Mouse (Mus musculus) spleen, adult 2 months (tissue): ENCODE data around the gene Mpp4. TPM values are rescaled to one million over a fixed set of nuclear protein-coding genes. Genes with fewer than 3 reads are reported as not detected.

Experiments used
- DNase-seq, 2 experiments: peaks; one replicate each; pipeline versions ENCODE4 v3.0.0 to v3.0.0-alpha.2; 2012 to 2021; ENCODE audit warnings: low spot score in 2 of 2, low read depth in 1 of 2
- H3K27ac ChIP-seq: fragments of 200-500 bp; 2 replicates; pipeline ENCODE4 v1.5.1; 2012; ENCODE audit warnings: low read length, inconsistent platforms; ENCODE audit not compliant: insufficient read depth
- H3K27me3 ChIP-seq: fragments of 200-500 bp; 2 replicates; pipeline ENCODE4 v1.6.1; 2012; ENCODE audit warnings: mild to moderate bottlenecking, moderate library complexity, low read length, inconsistent platforms; ENCODE audit not compliant: control insufficient read depth, insufficient read depth
- H3K36me3 ChIP-seq: fragments of 200-500 bp; 2 replicates; pipeline ENCODE4 v1.6.1; 2012; ENCODE audit warnings: mild to moderate bottlenecking, low read length, inconsistent platforms; ENCODE audit not compliant: control insufficient read depth, insufficient read depth
- H3K4me1 ChIP-seq: fragments of 200-500 bp; 2 replicates; pipeline ENCODE4 v1.6.1; 2011; ENCODE audit warnings: inconsistent platforms; ENCODE audit not compliant: control insufficient read depth, insufficient read depth, insufficient read length
- H3K4me3 ChIP-seq: fragments of 200-500 bp; 2 replicates; pipeline ENCODE4 v1.5.1; 2011; ENCODE audit warnings: mild to moderate bottlenecking, inconsistent platforms; ENCODE audit not compliant: insufficient read depth, insufficient read length; ENCODE audit errors: extremely low read depth
- CTCF ChIP-seq: fragments of 200-500 bp; IDR thresholded peaks from 2 replicates; pipeline ENCODE4 v1.5.1; 2011; ENCODE audit warnings: mild to moderate bottlenecking, inconsistent platforms; ENCODE audit not compliant: insufficient read depth, insufficient read length, insufficient replicate concordance; ENCODE audit errors: extremely low read depth
- POLR2A ChIP-seq: fragments of 200-500 bp; IDR thresholded peaks from 2 replicates; pipeline ENCODE4 v1.6.1; 2011; ENCODE audit warnings: low read depth, low read length, inconsistent platforms
- WGBS: fragments of 180-500 bp; shearing (Covaris S2); methylation state at CpG from one replicate; pipeline ENCODE4 v1.1.7; 2018; 5-methylcytosine and 5-hydroxymethylcytosine counted together
- polyA plus RNA-seq: library from polyadenylated mRNA; depleted of rRNA; stranded (reverse); fragments of >200 nt; gene quantifications from 2 replicates; pipeline ENCODE4 v1.2.3, GENCODE M21; 2012

Mpp4 gene
- polyA plus RNA-seq, 1 experiment: 0.58 TPM

DNA sequence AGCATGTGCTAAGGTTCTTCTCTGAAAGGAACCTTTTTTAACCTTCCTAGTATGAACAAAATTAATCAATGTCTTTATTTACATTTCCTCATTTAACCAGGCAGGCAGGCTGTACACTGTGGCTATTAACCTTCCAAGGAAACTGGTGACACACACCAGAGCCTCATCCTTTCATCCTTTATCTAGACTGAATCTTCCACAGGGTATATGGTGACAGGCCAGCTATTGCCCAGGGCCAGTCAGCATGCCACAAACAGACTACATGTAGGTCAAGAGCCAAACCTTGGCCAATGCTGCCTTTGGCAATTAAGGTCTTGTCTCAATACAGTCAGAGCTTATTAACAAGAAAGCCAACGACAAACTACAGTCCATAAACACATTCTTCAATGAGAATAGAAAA is 38.4 kb upstream of the Mpp4 start:
- no peak overlapping the region for H3K27ac ChIP-seq
- DNase-seq: no peak
- WGBS: 90% methylated on average over 1 of the region's 1 CpGs
- TF ChIP-seq POLR2A (no peak), CTCF (no peak)
- peaks cover 5% of the 10 kb centered on the region; the same call in 1 of the 2 replicates for H3K36me3 ChIP-seq
- H3K4me3 ChIP-seq: no peak overlapping the region
- H3K27me3 ChIP-seq: no peaks in the 10 kb centered on the region
- H3K4me1 ChIP-seq: no peaks in the 10 kb centered on the region

GRCm38 (mm10) chr1:59200960-59201359 is 37.8 kb upstream of the Mpp4 start:
- H3K4me3 ChIP-seq: no peak overlapping the region
- TF ChIP-seq POLR2A (no peak), CTCF (no peak)
- peaks cover 6% of the 10 kb centered on the region; the same call in 1 of the 2 replicates for H3K36me3 ChIP-seq
- no peaks in the 10 kb centered on the region for H3K27me3 ChIP-seq
- no peaks in the 10 kb centered on the region for H3K4me1 ChIP-seq
- H3K27ac ChIP-seq: no peak overlapping the region
- no peak for DNase-seq
- WGBS: 87% methylated on average over 5 of the region's 5 CpGs

- Histone ChIP-seq H3K4me3 (no peak overlapping the region), H3K27ac (no peak overlapping the region), H3K4me1 (no peaks in the 10 kb centered on the region), H3K27me3 (no peaks in the 10 kb centered on the region), H3K36me3 (peaks cover 6% of the 10 kb centered on the region; the same call in 1 of the 2 replicates)
- 15% methylated on average over 6 of the region's 6 CpGs for WGBS
- TF ChIP-seq POLR2A: no peak
- no peak for TF ChIP-seq CTCF
- DNase-seq: no peak
Measured at GRCm38 (mm10) chr1:59194979-59195378, 31.8 kb upstream of the Mpp4 start.

DNA sequence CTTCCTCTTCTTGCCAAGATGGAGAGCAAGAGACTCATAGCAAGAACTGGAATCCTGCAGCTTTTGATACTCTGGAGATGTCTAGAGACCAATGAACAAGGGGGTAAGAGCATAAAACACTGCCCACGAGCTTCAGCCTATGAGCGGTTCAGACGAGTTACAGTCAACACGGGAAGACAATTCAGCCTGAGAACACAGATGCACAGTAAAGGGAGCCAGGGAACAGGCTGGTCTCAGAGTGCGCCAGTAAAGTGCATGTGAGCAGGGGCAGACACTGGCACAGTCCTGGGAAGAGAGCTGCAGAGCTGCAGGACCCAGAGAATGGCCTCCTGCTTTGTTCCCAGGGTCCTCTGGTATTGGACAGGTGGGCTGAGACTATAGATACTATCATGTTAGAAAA is 24.6 kb upstream of the Mpp4 start:
- 91% methylated on average over 5 of the region's 5 CpGs for WGBS
- Histone ChIP-seq H3K27ac (no peak overlapping the region), H3K4me1 (no peaks in the 10 kb centered on the region), H3K27me3 (no peaks in the 10 kb centered on the region), H3K36me3 (peaks cover 3% of the 10 kb centered on the region), H3K4me3 (no peak overlapping the region)
- TF ChIP-seq POLR2A (no peak), CTCF (no peak)
- DNase-seq: no peak

DNA sequence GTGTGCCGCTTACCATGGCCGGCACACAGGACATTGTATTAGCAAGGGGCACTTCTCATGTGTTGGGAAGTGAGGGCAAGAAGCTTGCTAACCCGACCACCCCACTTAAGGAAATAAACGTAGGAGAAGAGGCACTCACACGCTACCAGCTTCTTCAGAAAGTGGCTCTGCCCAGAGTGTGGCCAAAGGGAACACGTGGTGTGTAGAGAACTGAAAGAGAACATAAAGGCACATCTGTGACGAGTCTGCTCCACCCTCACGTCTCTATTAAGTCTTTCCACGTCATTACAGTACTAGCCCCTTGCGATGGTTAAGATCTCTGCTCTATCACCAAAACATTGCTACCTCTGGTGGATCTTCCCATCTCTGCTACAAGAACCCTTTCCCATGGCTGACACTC is 23.1 kb upstream of the Mpp4 start:
- Histone ChIP-seq H3K4me3 (no peak overlapping the region), H3K4me1 (no peaks in the 10 kb centered on the region), H3K27me3 (no peaks in the 10 kb centered on the region), H3K27ac (no peak overlapping the region), H3K36me3 (peaks cover 5% of the 10 kb centered on the region; the same call in 1 of the 2 replicates)
- no peak for DNase-seq
- WGBS: 87% methylated on average over 10 of the region's 10 CpGs
- TF ChIP-seq POLR2A (no peak), CTCF (no peak)

- WGBS: 93% methylated on average over 9 of the region's 9 CpGs
Measured at GRCm38 (mm10) chr1:59185410-59185809, 22.2 kb upstream of the Mpp4 start.

GRCm38 (mm10) chr1:59183045-59183444 is 19.9 kb upstream of the Mpp4 start:
- DNase-seq: no peak
- Histone ChIP-seq H3K27ac (no peak overlapping the region), H3K36me3 (peaks cover 6% of the 10 kb centered on the region; the same call in 1 of the 2 replicates), H3K4me1 (no peaks in the 10 kb centered on the region), H3K4me3 (no peak overlapping the region), H3K27me3 (no peaks in the 10 kb centered on the region)
- no peak for TF ChIP-seq CTCF
- TF ChIP-seq POLR2A: no peak
- WGBS: 84% methylated on average over 4 of the region's 4 CpGs

More at GRCm38 (mm10) chr1:59185410-59185809, 22.2 kb upstream of the Mpp4 start:
- Histone ChIP-seq H3K27me3 (no peaks in the 10 kb centered on the region), H3K4me1 (no peaks in the 10 kb centered on the region), H3K36me3 (peaks cover 5% of the 10 kb centered on the region; the same call in 1 of the 2 replicates), H3K27ac (no peak overlapping the region), H3K4me3 (no peak overlapping the region)
- no peak for DNase-seq
- no peak for TF ChIP-seq POLR2A
- no peak for TF ChIP-seq CTCF
